In the genomic region with DNA sequence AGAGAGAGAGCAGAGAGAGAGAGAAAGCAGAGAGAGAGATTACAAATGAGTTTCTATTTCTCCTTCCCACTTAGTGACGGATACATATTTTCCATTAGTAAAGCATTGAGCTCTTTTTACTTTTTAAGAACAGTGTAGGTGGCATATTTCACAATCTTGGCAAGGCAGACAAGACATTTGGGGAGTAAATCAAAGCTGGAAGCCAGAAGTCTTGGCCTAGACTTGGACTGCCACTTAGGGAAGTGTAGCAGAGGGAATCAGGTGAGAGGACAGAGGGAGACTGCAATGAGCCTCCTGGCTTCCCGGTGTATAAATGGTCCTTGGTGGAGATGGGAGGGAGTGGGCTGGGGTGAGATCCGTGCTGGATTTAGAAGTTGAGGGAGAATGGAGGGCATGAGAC, we compare ENCODE assay signal across 8 mouse cellular contexts.
A peak's percentile ranks its signal among the peaks of the same experiment; 100 is the strongest.
DNase-seq lines count a peak whose midpoint lies in the region; ATAC-seq and TF ChIP-seq lines count a peak whose summit lies in the region.
"Had no signal": no experiment of that assay in that cellular context is flagged by ENCODE, and none has a peak within 500 bp of the region (broad histone marks: within the 10 kb centered on the region; RNA-seq: fewer than 3 reads in every experiment).

No protein-coding gene starts in this region.

- peak overlapping the region; percentile 61; the same call in 1 of the 2 replicates for H3K27ac ChIP-seq in kidney, embryonic 15.5 days
- H3K27ac ChIP-seq in heart, postnatal 0 days (ENCODE audit: low read depth), result peak overlapping the region; percentile 87

- 65% methylated on average over 3 of the region's 3 CpGs for WGBS in kidney, embryonic 15.5 days
- 26% methylated on average over 3 of the region's 3 CpGs for WGBS in heart, postnatal 0 days

- H3K4me2 ChIP-seq in kidney, embryonic 15.5 days, result no peak overlapping the region
- H3K4me2 ChIP-seq in heart, postnatal 0 days (ENCODE audit: low read depth, low read length), result no peak overlapping the region
- H3K4me2 ChIP-seq: neural tube, embryonic 13.5 days had no signal

- no peak for ATAC-seq in kidney, embryonic 15.5 days (replicated peaks; ENCODE audit: low FRiP score)
- no peak for ATAC-seq in heart, postnatal 0 days (ENCODE audit: insufficient read depth, low read depth)

- no peak overlapping the region for H3ac ChIP-seq in C2C12 (ENCODE audit: control insufficient read depth, insufficient read length, low read depth)

- TF ChIP-seq EP300 in heart, postnatal 0 days (IDR thresholded peaks at IDR 0.05; ENCODE audit: low read depth), result no peak

- no peak for DNase-seq in kidney, postnatal 36 days
- DNase-seq in 3T3-L1 (ENCODE audit: low read depth, low spot score), result peak; percentile 81
- DNase-seq in heart, postnatal 0 days (ENCODE audit: low spot score), result peak; percentile 42
- no peak for DNase-seq in cerebellum, postnatal 36 days
- no peak for DNase-seq in cerebellum, postnatal 4 days (ENCODE audit: low spot score in 2 of 2)

- H3K27me3 ChIP-seq in kidney, embryonic 15.5 days, result no peaks in the 10 kb centered on the region
- H3K27me3 ChIP-seq in C2C12 (ENCODE audit: control insufficient read depth, insufficient read depth, insufficient read length), result no peaks in the 10 kb centered on the region
- H3K27me3 ChIP-seq in heart, postnatal 0 days (ENCODE audit: control insufficient read depth, insufficient read depth, low read length), result no peaks in the 10 kb centered on the region
- H3K27me3 ChIP-seq: neural tube, embryonic 13.5 days had no signal

- no peak for TF ChIP-seq CTCF in C2C12 (IDR thresholded peaks at IDR 0.05; ENCODE audit: control insufficient read depth, insufficient read depth, insufficient read length)
- no peak for TF ChIP-seq CTCF in heart, postnatal 0 days (IDR thresholded peaks at IDR 0.05; ENCODE audit: low read depth)

- H3K79me2 ChIP-seq in C2C12 (ENCODE audit: control insufficient read depth, insufficient read depth), result no peaks in the 10 kb centered on the region

- H3K4me1 ChIP-seq in kidney, embryonic 15.5 days, result peaks cover 53% of the 10 kb centered on the region
- peaks cover 75% of the 10 kb centered on the region for H3K4me1 ChIP-seq in heart, postnatal 0 days (ENCODE audit: control insufficient read depth, insufficient read depth)

- H3K9ac ChIP-seq in kidney, embryonic 15.5 days, result no peak overlapping the region
- H3K9ac ChIP-seq in heart, postnatal 0 days (replicated peaks; ENCODE audit: low read depth, low read length), result no peak overlapping the region; the same call in 1 of the 2 replicates
- H3K9ac ChIP-seq: neural tube, embryonic 13.5 days had no signal

- H3K36me3 ChIP-seq in kidney, embryonic 15.5 days, result peaks cover 4% of the 10 kb centered on the region; the same call in 1 of the 2 replicates
- no peaks in the 10 kb centered on the region for H3K36me3 ChIP-seq in C2C12 (ENCODE audit: control insufficient read depth, insufficient read depth)
- H3K36me3 ChIP-seq in heart, postnatal 0 days (replicated peaks; ENCODE audit: control insufficient read depth, insufficient read depth, low read length), result 0 out of 2 replicates have a peak, but pooled peaks cover 6% of the 10 kb centered on the region
- H3K36me3 ChIP-seq: neural tube, embryonic 13.5 days had no signal

- H3K9me3 ChIP-seq in kidney, embryonic 15.5 days (replicated peaks), result no peaks in the 10 kb centered on the region
- no peaks in the 10 kb centered on the region for H3K9me3 ChIP-seq in heart, postnatal 0 days (replicated peaks; ENCODE audit: control insufficient read depth, low read length)
- H3K9me3 ChIP-seq: neural tube, embryonic 13.5 days had no signal

- H3K4me3 ChIP-seq in kidney, embryonic 15.5 days (replicated peaks), result no peak overlapping the region
- no peak overlapping the region for H3K4me3 ChIP-seq in C2C12 (ENCODE audit: insufficient read depth, poor library complexity, severe bottlenecking)
- H3K4me3 ChIP-seq in heart, postnatal 0 days (ENCODE audit: low read depth, low read length), result no peak overlapping the region
- H3K4me3 ChIP-seq: neural tube, embryonic 13.5 days had no signal

- no peaks in the 10 kb centered on the region for H3K79me3 ChIP-seq in C2C12 (ENCODE audit: low read depth)

TF ChIP-seq in C2C12, 6 proteins besides CTCF, POLR2A, EP300 and RAD21:
- TF ChIP-seq MYOD1 (IDR thresholded peaks at IDR 0.05; ENCODE audit: control insufficient read depth, insufficient read length, low read depth) (no peak), CEBPB (IDR thresholded peaks at IDR 0.05; ENCODE audit: low read depth) (peak; percentile 66)

Comparison
In these comparisons a context has a peak if more than half of its experiments do, and no peak if none do; other contexts are left out.
1. DNase-seq: peak in 3T3-L1 (single experiment) and heart, postnatal 0 days (single experiment); none in kidney, postnatal 36 days (0 of 2), cerebellum, postnatal 36 days (0 of 2) and cerebellum, postnatal 4 days (0 of 2).